Mouse (Mus musculus) midbrain, embryonic 12.5 days (tissue): ENCODE results near the gene Olfr126. TPM values are rescaled to one million over a fixed set of nuclear protein-coding genes. Genes with fewer than 3 reads are reported as not detected.

Experiments used
- ATAC-seq: fragments of 200-750 bp; cut with Nextera tagmentation; 2 replicates; pipeline ENCODE4 v1.8.0; 2017; ENCODE audit warnings: low read depth, moderate TSS enrichment, moderate library complexity; ENCODE audit not compliant: low FRiP score
- H3K27ac ChIP-seq: fragments of 300-500 bp; sonication (generic); replicated peaks from 2 replicates; pipeline ENCODE4 v1.5.1; 2016; ENCODE audit warnings: mild to moderate bottlenecking
- H3K27me3 ChIP-seq: fragments of 300-500 bp; sonication (generic); 2 replicates; pipeline ENCODE4 v1.6.1; 2016; ENCODE audit warnings: mild to moderate bottlenecking
- H3K36me3 ChIP-seq: fragments of 300-500 bp; sonication (generic); 2 replicates; pipeline ENCODE4 v1.6.1; 2016
- H3K4me1 ChIP-seq: fragments of 300-500 bp; sonication (generic); 2 replicates; pipeline ENCODE4 v1.6.1; 2016
- H3K4me2 ChIP-seq: fragments of 300-500 bp; sonication (generic); replicated peaks from 2 replicates; pipeline ENCODE4 v1.6.1; 2016; ENCODE audit warnings: mild to moderate bottlenecking, moderate library complexity
- H3K4me3 ChIP-seq: fragments of 300-500 bp; sonication (generic); 2 replicates; pipeline ENCODE4 v1.5.1; 2016; ENCODE audit warnings: mild to moderate bottlenecking
- H3K9ac ChIP-seq: fragments of 300-500 bp; sonication (generic); replicated peaks from 2 replicates; pipeline ENCODE4 v1.6.1; 2016; ENCODE audit warnings: mild to moderate bottlenecking, moderate library complexity
- H3K9me3 ChIP-seq: fragments of 300-500 bp; sonication (generic); 2 replicates; pipeline ENCODE4 v1.6.1; 2016; ENCODE audit warnings: mild to moderate bottlenecking
- WGBS: fragments of 180-500 bp; shearing (Covaris S2); methylation state at CpG from one replicate; pipeline ENCODE4 v1.1.7; 2016; 5-methylcytosine and 5-hydroxymethylcytosine counted together
- polyA plus RNA-seq: library from polyadenylated mRNA; unstranded; fragments of >200 nt; fragmentation: Nextera tagmentation; extraction: Ambion mirVana; gene quantifications from 2 replicates; pipeline ENCODE4 v1.2.1, GENCODE M21; 2016

The Olfr126 gene
- polyA plus RNA-seq: not detected in 2 replicates

DNA sequence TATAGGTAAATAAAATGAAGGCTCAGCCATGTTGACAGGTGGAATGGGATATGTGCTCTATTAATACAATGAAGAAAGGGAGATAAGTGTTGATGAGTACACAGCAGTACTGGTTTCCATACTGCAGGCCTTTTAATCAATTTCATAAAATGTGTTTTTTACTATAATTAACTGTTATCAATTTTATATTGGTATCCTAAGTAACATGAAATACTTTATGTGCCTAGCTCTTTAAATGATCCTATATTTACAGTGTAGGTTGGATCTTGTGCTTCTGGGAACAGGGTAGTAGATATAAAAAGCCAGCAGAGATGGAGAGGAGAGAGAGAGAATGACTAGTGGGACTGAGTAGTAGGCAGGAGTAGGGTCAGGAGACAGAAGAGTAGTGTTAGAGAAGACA, at the start of gene Olfr126:
Gene Olfr126 (plus strand): TSS at position 301 of the 400 bp plus-strand sequence.
- Histone ChIP-seq H3K27me3 (no peaks in the 10 kb centered on the region), H3K27ac (no peak within 1 kb of the TSS), H3K9me3 (no peaks in the 10 kb centered on the region), H3K9ac (no peak within 1 kb of the TSS), H3K4me3 (no peak within 1 kb of the TSS), H3K4me2 (no peak within 1 kb of the TSS), H3K36me3 (no peaks in the 10 kb centered on the region), H3K4me1 (no peaks in the 10 kb centered on the region)
- ATAC-seq: no peak

DNA sequence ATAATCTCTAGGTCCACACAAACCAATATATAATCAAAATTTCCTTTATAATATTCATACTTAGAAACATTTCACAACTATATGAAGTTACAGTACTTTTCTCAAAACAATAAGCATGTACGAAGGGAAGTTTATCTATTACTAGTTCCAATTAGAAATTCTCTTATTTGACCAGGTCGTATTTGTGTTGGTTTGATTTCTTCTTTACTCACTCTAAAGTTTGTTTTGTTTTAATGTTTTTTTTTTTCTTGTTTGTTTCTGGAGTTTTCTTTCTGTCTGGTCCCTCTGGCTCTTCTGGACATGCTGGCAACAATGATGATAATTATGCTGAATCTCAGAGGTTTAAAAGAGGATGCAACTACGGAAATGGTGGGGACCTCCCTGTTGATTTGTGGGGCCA, 47.7 kb upstream of the Olfr126 start, which contains the start of gene Olfr124:
Gene Olfr124 (plus strand): TSS at position 301 of the 400 bp plus-strand sequence.
- no peak within 1 kb of the TSS for H3K4me2 ChIP-seq
- H3K4me1 ChIP-seq: no peaks in the 10 kb centered on the region
- H3K9ac ChIP-seq: no peak within 1 kb of the TSS
- H3K27me3 ChIP-seq: no peaks in the 10 kb centered on the region
- WGBS: 90% methylated on average over 3 of the region's 3 CpGs
- no peaks in the 10 kb centered on the region for H3K9me3 ChIP-seq
- no peak within 1 kb of the TSS for H3K4me3 ChIP-seq
- no peaks in the 10 kb centered on the region for H3K36me3 ChIP-seq
- H3K27ac ChIP-seq: no peak within 1 kb of the TSS
- no peak for ATAC-seq

DNA sequence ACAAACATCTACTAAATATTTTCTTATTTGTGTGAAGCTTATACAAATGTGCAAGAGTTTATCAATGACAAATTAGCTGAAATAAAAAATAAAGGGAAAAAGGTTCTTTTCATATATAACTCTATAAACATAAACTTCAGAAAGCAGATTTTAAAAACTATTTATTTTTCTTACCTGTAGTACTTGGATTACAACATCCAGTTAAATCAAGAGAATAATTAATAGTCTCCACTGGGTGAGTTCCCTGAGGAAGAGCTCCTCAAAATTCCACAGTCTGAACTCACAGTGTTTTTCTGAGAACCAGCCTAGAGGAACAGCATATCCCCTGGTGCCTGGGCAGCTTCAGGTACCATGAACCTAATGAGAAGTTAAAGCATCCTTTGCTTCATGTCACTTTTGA, 14.6 kb upstream of the Olfr126 start, which contains the start of gene Olfr125:
Gene Olfr125 (plus strand): TSS at position 301 of the 400 bp plus-strand sequence.
- Histone ChIP-seq H3K4me1 (no peaks in the 10 kb centered on the region), H3K9me3 (no peaks in the 10 kb centered on the region), H3K27me3 (no peaks in the 10 kb centered on the region), H3K36me3 (no peaks in the 10 kb centered on the region), H3K4me3 (no peak within 1 kb of the TSS), H3K4me2 (no peak within 1 kb of the TSS), H3K9ac (no peak within 1 kb of the TSS), H3K27ac (no peak within 1 kb of the TSS)
- no peak for ATAC-seq

DNA sequence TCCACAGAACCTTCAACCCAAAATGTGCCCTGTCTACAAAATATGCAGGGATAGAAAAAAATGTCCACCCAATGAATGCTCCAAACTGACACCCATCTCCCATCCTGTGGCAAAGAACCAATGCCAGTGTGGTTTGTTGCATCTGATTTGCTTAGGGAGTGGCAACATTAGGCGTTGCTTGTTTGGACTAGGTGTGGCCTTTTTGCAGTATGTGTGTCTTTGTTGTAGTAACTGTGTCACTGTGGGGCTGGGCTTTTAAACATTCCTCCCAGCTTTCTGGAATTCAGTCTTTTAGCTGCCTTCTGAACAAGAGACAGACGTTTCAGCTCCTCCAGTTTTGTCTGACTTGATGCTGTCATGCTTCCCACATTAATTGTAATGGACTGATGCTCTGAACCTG, 16.6 kb downstream of the Olfr126 start:
- Histone ChIP-seq H3K9me3 (no peaks in the 10 kb centered on the region), H3K36me3 (no peaks in the 10 kb centered on the region), H3K4me3 (no peak overlapping the region), H3K9ac (no peak overlapping the region), H3K4me1 (no peaks in the 10 kb centered on the region), H3K27me3 (no peaks in the 10 kb centered on the region), H3K27ac (no peak overlapping the region), H3K4me2 (no peak overlapping the region)
- WGBS: 82% methylated on average over 2 of the region's 2 CpGs
- ATAC-seq: no peak

DNA sequence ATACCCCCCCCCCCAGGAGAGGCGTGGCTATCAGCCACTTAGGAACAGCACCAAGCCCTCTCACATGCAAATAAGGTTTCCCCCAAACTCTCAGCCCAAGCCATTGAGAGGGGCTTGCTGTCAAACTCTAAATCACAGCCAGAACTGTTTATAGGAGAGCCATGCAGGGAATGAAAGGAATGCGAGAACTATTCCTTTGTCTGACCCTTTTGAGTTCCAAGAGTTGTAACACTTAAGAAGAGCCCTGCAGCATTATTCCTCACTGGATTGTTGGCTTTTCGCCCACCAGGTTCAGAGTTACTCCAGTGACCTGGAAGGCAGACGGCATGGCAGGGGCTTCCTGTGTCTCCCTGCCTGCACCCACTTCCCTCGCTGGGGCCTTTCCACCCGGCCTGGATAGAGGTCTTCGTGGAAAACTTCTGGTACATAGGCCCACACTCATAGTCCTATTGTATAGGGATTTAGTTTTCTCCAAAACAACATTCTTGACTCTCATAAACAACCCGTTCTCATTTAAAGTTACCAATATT, 22.5 kb downstream of the Olfr126 start:
- 26% methylated on average over 8 of the region's 8 CpGs for WGBS
- Histone ChIP-seq H3K27me3 (no peaks in the 10 kb centered on the region), H3K4me2 (no peak overlapping the region), H3K36me3 (no peaks in the 10 kb centered on the region), H3K9me3 (no peaks in the 10 kb centered on the region), H3K4me3 (no peak overlapping the region), H3K9ac (no peak overlapping the region), H3K27ac (no peak overlapping the region), H3K4me1 (no peaks in the 10 kb centered on the region)
- no peak for ATAC-seq

DNA sequence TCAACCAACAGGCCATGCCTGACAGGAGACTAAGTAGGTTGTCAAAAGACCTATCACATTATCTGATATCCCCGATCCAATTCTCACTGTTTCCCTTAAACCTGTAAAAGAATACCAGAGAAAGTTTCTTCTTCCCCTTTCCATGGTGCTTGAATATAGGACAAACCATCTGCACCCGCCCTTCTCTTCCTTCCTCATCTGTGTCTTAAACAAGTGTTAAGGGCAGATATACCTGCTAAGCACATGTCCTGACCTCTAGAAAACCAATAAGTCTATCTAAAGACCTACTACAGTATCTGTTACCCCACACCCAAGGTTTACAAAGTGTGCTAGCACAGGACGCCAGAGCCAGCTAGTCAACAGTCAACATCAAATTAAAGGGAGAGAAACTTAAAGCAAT, 26.5 kb downstream of the Olfr126 start:
- Histone ChIP-seq H3K27ac (no peak overlapping the region), H3K36me3 (no peaks in the 10 kb centered on the region), H3K4me3 (no peak overlapping the region), H3K9me3 (no peaks in the 10 kb centered on the region), H3K4me2 (no peak overlapping the region), H3K4me1 (no peaks in the 10 kb centered on the region), H3K9ac (no peak overlapping the region), H3K27me3 (no peaks in the 10 kb centered on the region)
- 82% methylated on average over 3 of the region's 3 CpGs for WGBS
- no peak for ATAC-seq

DNA sequence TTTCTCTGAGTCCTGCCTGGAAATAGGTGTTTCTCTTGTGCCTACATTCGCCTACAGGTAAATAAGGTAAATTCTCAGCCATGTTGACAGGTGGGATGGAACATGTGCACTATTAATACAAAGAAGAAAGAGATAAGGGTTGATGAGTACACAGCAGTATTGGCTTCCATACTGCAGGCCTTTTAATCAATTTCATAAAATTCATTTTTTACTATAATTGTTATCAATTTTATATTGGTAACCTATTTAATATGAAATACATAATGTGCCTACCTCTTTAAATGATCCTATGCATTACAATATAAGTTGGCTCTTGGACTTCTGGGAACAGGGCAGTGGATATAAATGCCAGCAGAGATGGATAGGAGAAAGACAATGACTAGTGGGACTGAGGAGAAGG, 52.9 kb downstream of the Olfr126 start, which contains the start of gene Olfr127:
Gene Olfr127 (plus strand): TSS at position 301 of the 400 bp plus-strand sequence.
- no peaks in the 10 kb centered on the region for H3K36me3 ChIP-seq
- no peak within 1 kb of the TSS for H3K9ac ChIP-seq
- 88% methylated on average over 1 of the region's 1 CpGs for WGBS

More for the DNA sequence above, 52.9 kb downstream of the Olfr126 start, which contains the start of gene Olfr127:
- ATAC-seq: no peak
- Histone ChIP-seq H3K27ac (no peak within 1 kb of the TSS), H3K4me2 (no peak within 1 kb of the TSS), H3K27me3 (no peaks in the 10 kb centered on the region), H3K4me1 (no peaks in the 10 kb centered on the region), H3K9me3 (no peaks in the 10 kb centered on the region), H3K4me3 (no peak within 1 kb of the TSS)

Other genes starting within 250 kb of the Olfr126 start
- not detected in 2 replicates for gene Olfr115, start 220.4 kb upstream of the Olfr126 start, polyA plus RNA-seq
- gene Olfr116, start 220.3 kb upstream of the Olfr126 start, polyA plus RNA-seq: not detected in 2 replicates
- not detected in 2 replicates for gene Olfr117, start 183.7 kb upstream of the Olfr126 start, polyA plus RNA-seq
- not detected in 2 replicates for gene Olfr118, start 180.5 kb upstream of the Olfr126 start, polyA plus RNA-seq
- gene Olfr119, start 150.9 kb upstream of the Olfr126 start, polyA plus RNA-seq: not detected in 2 replicates
- not detected in 2 replicates for gene Olfr120, start 125.7 kb upstream of the Olfr126 start, polyA plus RNA-seq
- gene Olfr121, start 98.6 kb upstream of the Olfr126 start, polyA plus RNA-seq: not detected in 2 replicates
- not detected in 2 replicates for gene Olfr122, start 78.9 kb upstream of the Olfr126 start, polyA plus RNA-seq
- not detected in 2 replicates for gene Olfr123, start 54.0 kb upstream of the Olfr126 start, polyA plus RNA-seq
- not detected in 2 replicates for gene Olfr124, start 47.6 kb upstream of the Olfr126 start, polyA plus RNA-seq
- gene Olfr125, start 14.5 kb upstream of the Olfr126 start, polyA plus RNA-seq: not detected in 2 replicates
- gene Olfr127, start 53.0 kb downstream of the Olfr126 start, polyA plus RNA-seq: not detected in 2 replicates
- not detected in 2 replicates for gene Olfr128, start 73.1 kb downstream of the Olfr126 start, polyA plus RNA-seq
- not detected in 2 replicates for gene Olfr761, start 105.6 kb downstream of the Olfr126 start, polyA plus RNA-seq
- gene Olfr129, start 212.6 kb downstream of the Olfr126 start, polyA plus RNA-seq: not detected in 2 replicates
- gene Olfr130, start 216.4 kb downstream of the Olfr126 start, polyA plus RNA-seq: not detected in 2 replicates
- not detected in 2 replicates for gene Olfr131, start 241.2 kb downstream of the Olfr126 start, polyA plus RNA-seq